Mouse (Mus musculus) heart, embryonic 16.5 days (tissue): ENCODE results near the gene Fyb. TPM values are rescaled to one million over a fixed set of nuclear protein-coding genes. Genes with fewer than 3 reads are reported as not detected.

ENCODE experiments used
- polyA plus RNA-seq: library from polyadenylated mRNA; unstranded; fragments of >200 nt; fragmentation: Nextera tagmentation; extraction: Ambion mirVana; gene quantifications from 2 replicates; pipeline ENCODE4 v1.2.1, GENCODE M21; 2015

The Fyb gene
- polyA plus RNA-seq, 1 experiment from 2014 or later = 18.2 TPM

Other genes starting within 250 kb of the Fyb start
- gene Dab2, start 223.1 kb upstream of the Fyb start, polyA plus RNA-seq = 21.3 and 27.3 TPM in 2 replicates
- not detected in 2 replicates for gene C9, start 77.5 kb upstream of the Fyb start, polyA plus RNA-seq
- 29.9 and 33.0 TPM in 2 replicates for gene Rictor, start 185.5 kb downstream of the Fyb start, polyA plus RNA-seq